Mouse (Mus musculus) neural tube, embryonic 11.5 days (tissue): ENCODE data around the gene Arhgap1. TPM values are rescaled to one million over a fixed set of nuclear protein-coding genes. Genes with fewer than 3 reads are reported as not detected.

Source experiments
- ATAC-seq: fragments of 200-750 bp; cut with Nextera tagmentation; 2 replicates; pipeline ENCODE4 v1.8.0; 2017; ENCODE audit warnings: moderate number of reproducible peaks, mild to moderate bottlenecking, moderate TSS enrichment, moderate library complexity; ENCODE audit not compliant: insufficient read depth, low FRiP score, low TSS enrichment
- DNase-seq: peaks from one replicate; pipeline ENCODE4 v3.0.0-alpha.2; 2015; ENCODE audit warnings: low spot score
- H3K27ac ChIP-seq: fragments of 300-500 bp; sonication (generic); 2 replicates; pipeline ENCODE4 v1.5.1; 2014; ENCODE audit warnings: low read depth, mild to moderate bottlenecking, low read length
- H3K27me3 ChIP-seq: fragments of 300-500 bp; sonication (generic); 2 replicates; pipeline ENCODE4 v1.6.1; 2014; ENCODE audit warnings: mild to moderate bottlenecking, low read length, mixed read lengths; ENCODE audit not compliant: control insufficient read depth, insufficient read depth
- H3K36me3 ChIP-seq: fragments of 300-500 bp; sonication (generic); 2 replicates; pipeline ENCODE4 v1.6.1; 2014; ENCODE audit warnings: mild to moderate bottlenecking, low read length, moderate library complexity, mixed read lengths; ENCODE audit not compliant: control insufficient read depth, insufficient read depth
- H3K4me1 ChIP-seq: fragments of 300-500 bp; sonication (generic); 2 replicates; pipeline ENCODE4 v1.6.1; 2014; ENCODE audit warnings: low read length, mixed read lengths; ENCODE audit not compliant: control insufficient read depth, insufficient read depth
- H3K4me2 ChIP-seq: fragments of 300-500 bp; sonication (generic); 2 replicates; pipeline ENCODE4 v1.6.1; 2014; ENCODE audit warnings: low read depth, mild to moderate bottlenecking, moderate library complexity
- H3K4me3 ChIP-seq: fragments of 300-500 bp; sonication (generic); 2 replicates; pipeline ENCODE4 v1.5.1; 2014; ENCODE audit warnings: low read depth, low read length
- H3K9ac ChIP-seq: fragments of 300-500 bp; sonication (generic); 2 replicates; pipeline ENCODE4 v1.6.1; 2014; ENCODE audit warnings: mild to moderate bottlenecking, low read length
- H3K9me3 ChIP-seq: fragments of 300-500 bp; sonication (generic); 2 replicates; pipeline ENCODE4 v1.6.1; 2016; ENCODE audit warnings: low read length; ENCODE audit not compliant: control insufficient read depth
- WGBS: fragments of 180-500 bp; shearing (Covaris S2); extraction: QIAGEN DNeasy Blood & Tissue Kit; methylation state at CpG from one replicate; pipeline ENCODE4 v1.1.7; 2014; 5-methylcytosine and 5-hydroxymethylcytosine counted together
- polyA plus RNA-seq: library from polyadenylated mRNA; unstranded; fragments of >200 nt; fragmentation: Nextera tagmentation; extraction: Ambion mirVana; gene quantifications from 2 replicates; pipeline ENCODE4 v1.2.1, GENCODE M21; 2014

Gene Arhgap1
- polyA plus RNA-seq, 1 experiment from 2014 or later, result 90.9 TPM

GRCm38 (mm10) chr2:91695436-91696224, 46.0 kb downstream of the Arhgap1 start:
- no peak overlapping the region for H3K4me2 ChIP-seq
- WGBS, result 91% methylated on average over 10 of the region's 10 CpGs
- ATAC-seq, result no peak

DNA sequence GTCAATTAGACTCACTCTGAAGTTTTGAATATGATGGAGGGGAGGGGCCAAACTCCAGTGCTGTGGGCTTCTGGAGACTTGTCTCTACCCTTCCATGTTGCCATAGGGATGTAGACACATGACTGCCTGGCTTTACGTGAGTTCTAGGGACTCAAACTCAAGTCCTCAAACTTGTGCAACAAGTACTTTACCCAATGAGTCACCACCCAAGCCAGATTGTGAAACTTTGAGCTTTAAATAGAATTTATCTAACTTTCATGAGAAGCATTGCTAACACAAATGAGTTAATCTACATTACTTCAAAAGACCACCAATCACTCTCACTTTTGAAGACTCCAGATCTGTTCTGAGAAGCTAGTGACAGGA, 46.5 kb downstream of the Arhgap1 start:
- WGBS, result 90% methylated on average over 1 of the region's 1 CpGs
- Histone ChIP-seq H3K4me3 (no peak overlapping the region), H3K36me3 (no peaks in the 10 kb centered on the region)

More at GRCm38 (mm10) chr2:91695436-91696224, 46.0 kb downstream of the Arhgap1 start:
- H3K27me3 ChIP-seq, result no peaks in the 10 kb centered on the region
- H3K4me3 ChIP-seq, result no peak overlapping the region
- H3K9ac ChIP-seq, result no peak overlapping the region
- no peak overlapping the region for H3K27ac ChIP-seq
- no peak for DNase-seq
- H3K36me3 ChIP-seq, result no peaks in the 10 kb centered on the region
- no peaks in the 10 kb centered on the region for H3K9me3 ChIP-seq
- no peaks in the 10 kb centered on the region for H3K4me1 ChIP-seq

DNA sequence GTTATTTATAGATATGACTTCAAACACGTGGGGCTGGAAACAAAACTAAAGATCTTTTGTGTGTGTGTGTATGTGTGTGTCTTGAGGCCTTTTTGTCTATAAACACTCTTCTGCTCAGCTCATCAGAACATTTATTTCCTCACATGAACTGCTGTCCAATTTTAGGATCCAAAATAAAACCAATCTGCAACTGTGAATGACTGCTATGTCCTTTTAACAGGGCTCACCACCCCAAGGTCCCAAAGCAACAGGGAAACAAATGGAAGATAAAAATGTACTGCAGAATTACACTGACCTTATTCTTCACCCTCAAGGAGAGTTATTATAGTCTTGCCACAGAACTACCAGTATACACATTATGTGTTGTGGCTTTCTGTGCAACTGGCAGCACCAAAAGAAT, 49.6 kb downstream of the Arhgap1 start:
- DNase-seq, result no peak
- Histone ChIP-seq H3K9ac (no peak overlapping the region), H3K4me2 (no peak overlapping the region), H3K27ac (no peak overlapping the region), H3K4me1 (no peaks in the 10 kb centered on the region), H3K9me3 (no peaks in the 10 kb centered on the region), H3K27me3 (no peaks in the 10 kb centered on the region), H3K36me3 (no peaks in the 10 kb centered on the region), H3K4me3 (no peak overlapping the region)
- no peak for ATAC-seq
- WGBS, result 81% methylated on average over 1 of the region's 1 CpGs

More for the DNA sequence above, 46.5 kb downstream of the Arhgap1 start:
- H3K27me3 ChIP-seq, result no peaks in the 10 kb centered on the region
- ATAC-seq (no peak), DNase-seq (no peak)
- H3K4me2 ChIP-seq, result no peak overlapping the region
- H3K27ac ChIP-seq, result no peak overlapping the region
- H3K9me3 ChIP-seq, result no peaks in the 10 kb centered on the region
- H3K4me1 ChIP-seq, result no peaks in the 10 kb centered on the region
- H3K9ac ChIP-seq, result no peak overlapping the region

DNA sequence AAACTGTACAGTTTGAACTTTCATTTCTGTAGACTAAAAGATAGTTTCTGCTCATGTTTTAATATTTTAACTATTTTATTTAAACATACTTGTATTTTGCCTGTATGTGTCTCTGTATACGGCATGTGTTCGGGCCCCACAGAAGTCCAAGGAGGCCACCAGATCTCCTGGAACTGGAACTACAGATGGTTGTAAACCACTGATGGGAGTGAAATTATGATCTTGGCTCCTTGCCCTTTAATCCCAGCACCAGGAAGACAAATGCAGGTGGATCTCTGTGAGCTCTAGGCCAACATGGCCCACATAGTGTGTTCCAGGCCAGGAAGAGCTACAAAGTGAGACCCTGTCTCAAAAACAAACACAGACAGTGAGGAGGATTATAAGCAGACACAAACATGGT, 51.7 kb downstream of the Arhgap1 start:
- H3K9ac ChIP-seq, result no peak overlapping the region
- H3K4me2 ChIP-seq, result no peak overlapping the region
- H3K4me3 ChIP-seq, result no peak overlapping the region
- no peak overlapping the region for H3K27ac ChIP-seq
- H3K9me3 ChIP-seq, result no peaks in the 10 kb centered on the region
- ATAC-seq (no peak), DNase-seq (no peak)
- H3K4me1 ChIP-seq, result no peaks in the 10 kb centered on the region
- WGBS, result 95% methylated on average over 2 of the region's 2 CpGs
- H3K36me3 ChIP-seq, result no peaks in the 10 kb centered on the region
- no peaks in the 10 kb centered on the region for H3K27me3 ChIP-seq

DNA sequence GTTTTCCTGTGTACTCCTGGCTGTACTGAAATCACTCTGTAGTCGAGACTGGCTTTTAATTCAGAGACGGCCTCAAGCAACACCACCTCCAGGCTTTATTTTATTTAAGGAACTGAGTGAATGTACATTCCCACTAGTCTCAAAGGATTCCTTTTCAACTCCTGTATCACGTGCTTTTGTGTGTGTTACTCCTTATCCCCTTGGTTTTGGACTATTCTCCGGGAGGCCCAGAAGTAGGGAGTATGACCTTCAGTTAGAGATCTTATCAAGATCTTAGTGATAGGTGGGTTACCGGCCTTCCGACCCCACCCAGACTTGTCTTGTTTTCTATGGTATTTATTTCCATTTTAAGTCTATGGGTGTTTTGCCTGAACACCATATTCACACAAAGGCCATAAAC, 56.1 kb downstream of the Arhgap1 start:
- WGBS, result 90% methylated on average over 6 of the region's 6 CpGs
- Histone ChIP-seq H3K4me3 (no peak overlapping the region), H3K27me3 (no peaks in the 10 kb centered on the region), H3K4me1 (peaks cover 6% of the 10 kb centered on the region; the same call in 1 of the 2 replicates), H3K27ac (no peak overlapping the region), H3K9ac (no peak overlapping the region), H3K4me2 (no peak overlapping the region), H3K36me3 (no peaks in the 10 kb centered on the region), H3K9me3 (no peaks in the 10 kb centered on the region)
- DNase-seq (no peak), ATAC-seq (no peak)

DNA sequence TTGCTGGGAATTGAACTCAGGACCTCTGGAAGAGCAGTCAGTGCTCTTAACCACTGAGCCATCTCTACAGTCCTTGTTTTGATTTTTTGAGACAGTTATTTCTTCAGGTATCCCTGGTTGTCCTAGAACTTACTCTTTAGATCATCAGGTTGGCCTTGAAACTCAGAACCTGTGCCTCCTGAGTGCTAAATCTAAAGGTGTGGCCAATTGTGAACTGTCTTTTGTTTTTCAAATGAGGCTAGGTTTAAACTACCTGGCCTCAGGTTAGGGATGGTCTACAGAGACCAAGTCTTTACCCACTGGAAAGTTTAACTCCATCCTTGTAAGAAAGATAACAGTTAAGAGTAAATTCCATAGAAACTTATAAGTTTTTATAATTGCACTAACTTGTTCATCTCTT, 56.8 kb downstream of the Arhgap1 start:
- Histone ChIP-seq H3K4me1 (peaks cover 6% of the 10 kb centered on the region; the same call in 1 of the 2 replicates), H3K9me3 (no peaks in the 10 kb centered on the region), H3K4me3 (no peak overlapping the region), H3K36me3 (no peaks in the 10 kb centered on the region), H3K9ac (no peak overlapping the region), H3K27me3 (no peaks in the 10 kb centered on the region), H3K27ac (no peak overlapping the region), H3K4me2 (no peak overlapping the region)
- no peak for ATAC-seq
- no peak for DNase-seq

DNA sequence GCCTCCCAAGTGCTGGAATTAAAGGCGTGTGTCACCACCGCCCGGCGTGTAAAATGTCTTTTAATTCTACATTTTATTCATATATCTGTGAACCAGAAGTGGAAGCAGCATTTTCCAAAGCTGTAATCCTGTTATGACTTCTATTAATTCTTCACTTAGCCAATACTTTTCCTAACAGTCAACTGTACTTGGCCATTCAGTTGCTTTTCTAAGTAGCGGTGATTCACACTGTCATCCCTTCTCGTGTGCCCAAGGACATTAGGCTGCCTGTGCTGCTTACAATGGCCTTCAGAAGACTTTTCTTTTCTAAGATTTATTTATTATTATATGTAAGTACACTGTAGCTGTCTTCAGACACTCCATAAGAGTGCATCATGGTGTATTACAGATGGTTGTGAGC, 58.7 kb downstream of the Arhgap1 start:
- WGBS, result 95% methylated on average over 6 of the region's 6 CpGs
- no peaks in the 10 kb centered on the region for H3K9me3 ChIP-seq

GRCm38 (mm10) chr2:91710272-91711234, 60.9 kb downstream of the Arhgap1 start, which contains the start of the genes Atg13 and Harbi1:
Atg13 (minus strand) TSS chr2:91710576.
Harbi1 (plus strand) TSS chr2:91710852.
- peak within 1 kb of the TSS; percentile 80 for H3K4me3 ChIP-seq
- H3K9ac ChIP-seq, result peak within 1 kb of the TSS; percentile 78
- peak; percentile 95 for ATAC-seq
- peaks cover 6% of the 10 kb centered on the region; the same call in 1 of the 2 replicates for H3K4me1 ChIP-seq
- DNase-seq, result peak; percentile 94
- peak within 1 kb of the TSS; percentile 87 for H3K4me2 ChIP-seq
- WGBS, result under 1% methylated on average over 66 of the region's 66 CpGs
- H3K27ac ChIP-seq, result 0 out of 2 replicates have a peak within 1 kb of the TSS, but pooled peaks have one; percentile 10
- H3K36me3 ChIP-seq, result no peaks in the 10 kb centered on the region
- no peaks in the 10 kb centered on the region for H3K27me3 ChIP-seq
- no peaks in the 10 kb centered on the region for H3K9me3 ChIP-seq

More for the DNA sequence above, 58.7 kb downstream of the Arhgap1 start:
- peaks cover 6% of the 10 kb centered on the region; the same call in 1 of the 2 replicates for H3K4me1 ChIP-seq
- H3K9ac ChIP-seq, result no peak overlapping the region
- H3K4me3 ChIP-seq, result no peak overlapping the region
- no peaks in the 10 kb centered on the region for H3K36me3 ChIP-seq
- no peak for DNase-seq
- no peak overlapping the region for H3K27ac ChIP-seq
- ATAC-seq, result no peak
- no peaks in the 10 kb centered on the region for H3K27me3 ChIP-seq
- no peak overlapping the region for H3K4me2 ChIP-seq
